Mouse (Mus musculus) intestine, embryonic 14.5 days (tissue): Measurements from ENCODE around the gene Mcpt4. TPM values are rescaled to one million over a fixed set of nuclear protein-coding genes. Genes with fewer than 3 reads are reported as not detected.
"Not testable (repeated sequence)": the region's sequence is repeated elsewhere in the genome, so short reads cannot be mapped to it uniquely, and the experiment has no call there.

ENCODE experiments used
- ATAC-seq: fragments of 200-750 bp; cut with Nextera tagmentation; replicated peaks from 2 replicates; pipeline ENCODE4 v1.8.0; 2017; ENCODE audit warnings: low read depth, moderate number of reproducible peaks, moderate TSS enrichment, moderate library complexity; ENCODE audit not compliant: low FRiP score, low TSS enrichment
- DNase-seq: peaks from one replicate; pipeline ENCODE4 v3.0.0-alpha.2; 2018; ENCODE audit warnings: low spot score
- H3K27ac ChIP-seq: fragments of 300-500 bp; sonication (generic); 2 replicates; pipeline ENCODE4 v1.5.1; 2014; ENCODE audit warnings: low read depth, mild to moderate bottlenecking, control low read depth
- H3K27me3 ChIP-seq: fragments of 300-500 bp; sonication (generic); replicated peaks from 2 replicates; pipeline ENCODE4 v1.6.1; 2014; ENCODE audit warnings: low read length, control low read depth; ENCODE audit not compliant: control insufficient read depth, insufficient read depth
- H3K36me3 ChIP-seq: fragments of 300-500 bp; sonication (generic); 2 replicates; pipeline ENCODE4 v1.6.1; 2014; ENCODE audit warnings: low read length, control low read depth; ENCODE audit not compliant: control insufficient read depth, insufficient read depth
- H3K4me1 ChIP-seq: fragments of 300-500 bp; sonication (generic); replicated peaks from 2 replicates; pipeline ENCODE4 v1.6.1; 2014; ENCODE audit warnings: low read length, control low read depth, mixed read lengths; ENCODE audit not compliant: control insufficient read depth, insufficient read depth
- H3K4me2 ChIP-seq: fragments of 300-500 bp; sonication (generic); 2 replicates; pipeline ENCODE4 v1.6.1; 2014; ENCODE audit warnings: low read length
- H3K4me3 ChIP-seq: fragments of 300-500 bp; sonication (generic); 2 replicates; pipeline ENCODE4 v1.5.1; 2014; ENCODE audit warnings: low read depth, low read length, control low read depth, mixed read lengths
- H3K9ac ChIP-seq: fragments of 300-500 bp; sonication (generic); 2 replicates; pipeline ENCODE4 v1.6.1; 2014; ENCODE audit warnings: mild to moderate bottlenecking, low read length
- H3K9me3 ChIP-seq: fragments of 300-500 bp; sonication (generic); 2 replicates; pipeline ENCODE4 v1.6.1; 2016; ENCODE audit warnings: low read length, control low read depth; ENCODE audit not compliant: control insufficient read depth
- WGBS: fragments of 180-500 bp; shearing (Covaris S2); extraction: QIAGEN DNeasy Blood & Tissue Kit; methylation state at CpG from one replicate; pipeline ENCODE4 v1.1.7; 2014; 5-methylcytosine and 5-hydroxymethylcytosine counted together
- polyA plus RNA-seq: library from polyadenylated mRNA; unstranded; fragments of >200 nt; fragmentation: Nextera tagmentation; extraction: Ambion mirVana; gene quantifications from 2 replicates; pipeline ENCODE4 v1.2.1, GENCODE M21; 2014

The Mcpt4 gene
- polyA plus RNA-seq, 1 experiment from 2014 or later: 0.22 TPM

DNA sequence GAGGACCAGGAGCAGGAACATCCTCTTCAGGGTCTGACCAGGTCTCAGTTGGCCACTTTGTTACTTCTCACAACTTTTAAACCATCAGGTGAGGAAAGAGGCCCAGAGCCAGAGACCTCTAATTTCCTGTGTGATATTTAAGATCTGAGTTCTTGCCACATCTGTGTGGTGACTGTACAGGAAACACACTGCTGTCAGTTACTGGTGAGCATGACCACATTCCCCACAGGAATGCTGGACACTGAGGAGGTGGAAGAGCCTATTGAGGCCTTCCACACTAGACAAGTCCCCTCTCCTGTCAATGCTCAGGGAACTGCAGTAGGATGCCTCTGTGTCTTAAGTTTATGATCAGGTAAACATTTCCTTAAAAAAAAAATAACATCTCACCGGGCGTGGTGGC lies 23.1 kb upstream of the Mcpt4 start, which contains the start of gene Mcpt8:
TSS of gene Mcpt8 (minus strand) at position 107 of the 400 bp plus-strand sequence.
- no peak within 1 kb of the TSS for H3K27ac ChIP-seq
- H3K9ac ChIP-seq: no peak within 1 kb of the TSS
- no peak within 1 kb of the TSS for H3K4me2 ChIP-seq
- no peaks in the 10 kb centered on the region for H3K27me3 ChIP-seq
- no peaks in the 10 kb centered on the region for H3K36me3 ChIP-seq
- 82% methylated on average over 2 of the region's 2 CpGs for WGBS
- no peaks in the 10 kb centered on the region for H3K9me3 ChIP-seq
- H3K4me1 ChIP-seq: no peaks in the 10 kb centered on the region
- ATAC-seq (no peak), DNase-seq (no peak)
- no peak within 1 kb of the TSS for H3K4me3 ChIP-seq

DNA sequence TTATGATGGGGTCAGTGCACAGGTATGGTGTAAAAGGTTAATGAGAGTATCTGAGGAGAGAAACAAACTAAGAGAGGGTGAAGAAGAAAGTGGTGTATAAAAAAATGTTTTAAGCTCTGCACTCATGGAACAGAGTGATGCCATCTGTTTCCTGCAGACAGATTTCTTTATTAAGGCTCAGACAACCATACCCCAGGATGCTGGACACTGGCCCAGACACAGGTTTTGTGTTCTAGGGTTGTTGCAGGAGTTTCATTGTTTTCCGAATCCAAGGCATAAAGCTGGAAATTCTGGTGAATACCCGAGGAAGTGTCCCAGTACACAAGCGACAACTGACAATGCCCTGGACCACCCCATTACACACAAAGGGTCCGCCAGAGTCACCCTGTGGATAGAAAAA lies 19.9 kb upstream of the Mcpt4 start:
- WGBS: 90% methylated on average over 4 of the region's 4 CpGs
- no peak overlapping the region for H3K4me3 ChIP-seq
- no peak overlapping the region for H3K27ac ChIP-seq
- no peaks in the 10 kb centered on the region for H3K27me3 ChIP-seq
- no peak for DNase-seq
- H3K36me3 ChIP-seq: no peaks in the 10 kb centered on the region
- no peak overlapping the region for H3K9ac ChIP-seq
- no peaks in the 10 kb centered on the region for H3K4me1 ChIP-seq
- H3K9me3 ChIP-seq: no peaks in the 10 kb centered on the region
- H3K4me2 ChIP-seq: no peak overlapping the region
- ATAC-seq: no peak

DNA sequence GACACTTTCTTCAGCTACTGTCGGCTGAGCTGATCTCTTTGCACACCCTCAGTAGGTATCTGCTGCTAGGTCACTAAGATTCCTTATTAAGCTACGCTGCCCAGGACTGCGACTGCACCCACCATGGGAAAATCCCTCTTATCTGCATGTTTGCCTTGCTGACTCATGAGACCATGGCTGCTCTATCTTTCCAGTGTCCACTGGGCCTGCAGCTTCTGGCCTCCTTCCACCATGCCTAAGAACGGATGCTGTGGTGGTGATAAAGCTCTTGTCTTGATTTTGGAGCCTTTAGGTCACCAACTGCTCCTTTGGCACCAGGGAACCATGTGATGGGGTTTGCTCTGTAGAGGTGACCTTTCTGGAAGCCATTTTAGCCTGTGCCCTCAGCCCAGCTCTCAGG lies 4.4 kb downstream of the Mcpt4 start:
- no peak for ATAC-seq
- H3K4me1 ChIP-seq: no peaks in the 10 kb centered on the region
- DNase-seq: no peak
- H3K27ac ChIP-seq: no peak overlapping the region
- no peaks in the 10 kb centered on the region for H3K9me3 ChIP-seq
- no peak overlapping the region for H3K4me3 ChIP-seq
- H3K9ac ChIP-seq: no peak overlapping the region
- no peak overlapping the region for H3K4me2 ChIP-seq
- 70% methylated on average over 4 of the region's 4 CpGs for WGBS
- no peaks in the 10 kb centered on the region for H3K27me3 ChIP-seq
- no peaks in the 10 kb centered on the region for H3K36me3 ChIP-seq

GRCm38 (mm10) chr14:56055408-56055807 lies 6.7 kb downstream of the Mcpt4 start:
- H3K27ac ChIP-seq: no peak overlapping the region
- no peaks in the 10 kb centered on the region for H3K9me3 ChIP-seq
- 78% methylated on average over 3 of the region's 3 CpGs for WGBS
- DNase-seq: no peak
- no peak for ATAC-seq
- no peak overlapping the region for H3K9ac ChIP-seq
- H3K4me3 ChIP-seq: no peak overlapping the region
- H3K4me1 ChIP-seq: no peaks in the 10 kb centered on the region
- H3K4me2 ChIP-seq: no peak overlapping the region
- no peaks in the 10 kb centered on the region for H3K27me3 ChIP-seq
- no peaks in the 10 kb centered on the region for H3K36me3 ChIP-seq

GRCm38 (mm10) chr14:56041792-56042191 lies 20.3 kb downstream of the Mcpt4 start, which contains the start of gene Mcpt2:
Gene Mcpt2 (plus strand): TSS chr14:56042041.
- ATAC-seq, H3K4me1 ChIP-seq, H3K36me3 ChIP-seq, H3K27me3 ChIP-seq, H3K4me2 ChIP-seq, H3K9me3 ChIP-seq, H3K27ac ChIP-seq, H3K9ac ChIP-seq, DNase-seq, H3K4me3 ChIP-seq: not testable (repeated sequence)
- WGBS: 57% methylated on average over 1 of the region's 1 CpGs

DNA sequence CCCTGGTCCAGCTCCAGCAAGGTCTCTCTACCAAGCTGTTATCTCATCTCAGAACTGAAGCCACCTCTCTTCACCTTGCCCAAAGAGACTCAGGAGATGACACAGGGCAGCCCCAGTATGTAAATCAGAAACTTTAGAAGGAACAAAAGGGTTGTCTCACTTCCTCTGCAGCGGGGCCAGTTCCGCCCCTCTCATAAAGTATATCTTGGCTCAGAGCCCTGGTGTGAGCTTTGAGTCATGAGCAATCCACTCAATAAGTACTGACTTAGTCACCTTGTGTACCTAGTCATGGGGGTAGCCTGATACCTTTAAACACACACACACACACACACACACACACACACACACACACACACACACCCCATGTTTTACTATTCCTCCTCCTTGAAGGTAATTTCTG lies 27.7 kb downstream of the Mcpt4 start:
- Histone ChIP-seq H3K4me1 (no peaks in the 10 kb centered on the region), H3K36me3 (no peaks in the 10 kb centered on the region), H3K4me2 (no peak overlapping the region), H3K27me3 (no peaks in the 10 kb centered on the region), H3K9me3 (no peaks in the 10 kb centered on the region), H3K4me3 (no peak overlapping the region), H3K27ac (no peak overlapping the region), H3K9ac (no peak overlapping the region)
- DNase-seq (no peak), ATAC-seq (no peak)
- 57% methylated on average over 2 of the region's 2 CpGs for WGBS

GRCm38 (mm10) chr14:56030395-56030794 lies 31.7 kb downstream of the Mcpt4 start, which contains the start of gene Mcpt9:
Gene Mcpt9 (minus strand): TSS chr14:56030495.
- not testable (repeated sequence) for H3K4me2 ChIP-seq, H3K4me3 ChIP-seq, H3K27me3 ChIP-seq, ATAC-seq, H3K36me3 ChIP-seq, H3K9ac ChIP-seq, DNase-seq, H3K4me1 ChIP-seq, H3K9me3 ChIP-seq, H3K27ac ChIP-seq
- 87% methylated on average over 3 of the region's 3 CpGs for WGBS

DNA sequence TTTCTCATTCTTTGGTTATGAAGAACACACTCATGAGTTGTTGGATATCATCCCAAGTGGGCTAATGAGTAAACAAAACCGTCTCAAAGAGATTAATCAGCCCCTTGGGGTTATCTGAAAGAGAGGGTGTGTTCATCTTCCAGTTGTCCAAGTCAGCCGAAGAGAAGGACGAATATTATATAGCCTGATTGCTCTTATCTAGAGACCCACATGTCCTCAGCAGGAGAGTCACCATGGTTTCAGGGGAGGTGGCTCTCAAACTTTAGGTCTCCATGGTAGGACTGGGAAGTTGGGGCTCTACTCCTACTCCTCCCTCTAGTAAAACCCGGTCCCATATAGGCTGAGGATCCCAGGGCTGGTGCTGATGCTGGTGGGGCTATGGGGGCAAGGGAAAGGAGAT lies 40.8 kb downstream of the Mcpt4 start:
- not testable (repeated sequence) for DNase-seq, H3K4me2 ChIP-seq, H3K9me3 ChIP-seq, H3K36me3 ChIP-seq, ATAC-seq, H3K4me3 ChIP-seq, H3K27me3 ChIP-seq, H3K9ac ChIP-seq, H3K4me1 ChIP-seq, H3K27ac ChIP-seq
- 64% methylated on average over 3 of the region's 4 CpGs for WGBS

DNA sequence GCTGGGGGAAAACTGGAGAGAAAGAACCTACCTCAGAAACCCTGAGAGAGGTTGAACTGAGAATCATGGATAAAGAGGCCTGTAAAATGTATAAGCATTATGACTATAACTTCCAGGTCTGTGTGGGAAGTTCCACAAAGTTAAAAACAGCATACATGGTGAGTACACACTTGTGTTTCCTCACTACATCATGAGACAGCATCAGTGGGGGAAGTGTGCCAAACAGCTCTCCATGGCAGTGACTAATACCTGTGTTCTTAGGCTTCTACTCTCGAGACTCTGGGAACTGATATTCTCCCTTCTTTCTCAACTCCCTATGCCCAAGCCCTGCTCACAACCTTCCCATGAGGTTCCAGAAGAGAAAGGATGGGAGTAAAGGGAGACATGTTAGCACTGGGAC lies 42.7 kb downstream of the Mcpt4 start:
- Histone ChIP-seq H3K9me3 (no peaks in the 10 kb centered on the region), H3K36me3 (no peaks in the 10 kb centered on the region), H3K4me2 (no peak overlapping the region), H3K27ac (no peak overlapping the region), H3K4me1 (no peaks in the 10 kb centered on the region), H3K27me3 (no peaks in the 10 kb centered on the region), H3K4me3 (no peak overlapping the region), H3K9ac (no peak overlapping the region)
- WGBS: 55% methylated on average over 1 of the region's 1 CpGs
- no peak for ATAC-seq
- DNase-seq: no peak
